Mouse (Mus musculus): ENCODE data around the gene Atoh7. TPM values are rescaled to one million over a fixed set of nuclear protein-coding genes. Genes with fewer than 3 reads are reported as not detected.

Gene Atoh7
- polyA plus RNA-seq, 1 experiment from 2014 or later: not detected

Other genes with a start within 250 kb of the Atoh7 start
- 32.0 and 35.0 TPM in 2 replicates for gene Tet1, start 190.7 kb upstream of the Atoh7 start, polyA plus RNA-seq (2014; fragmentation: Nextera tagmentation; extraction: Ambion mirVana)
- 14.8 and 14.9 TPM in 2 replicates for gene Slc25a16, start 179.0 kb upstream of the Atoh7 start, polyA plus RNA-seq (2014; fragmentation: Nextera tagmentation; extraction: Ambion mirVana)
- gene Dna2, start 152.6 kb upstream of the Atoh7 start, polyA plus RNA-seq (2014; fragmentation: Nextera tagmentation; extraction: Ambion mirVana): 13.3 and 13.7 TPM in 2 replicates
- gene Rufy2, start 119.4 kb upstream of the Atoh7 start, polyA plus RNA-seq (2014; fragmentation: Nextera tagmentation; extraction: Ambion mirVana): 15.5 and 15.8 TPM in 2 replicates
- 42.8 and 47.3 TPM in 2 replicates for gene Hnrnph3, start 75.4 kb upstream of the Atoh7 start, polyA plus RNA-seq (2014; fragmentation: Nextera tagmentation; extraction: Ambion mirVana)
- 0.46 and 1.3 TPM in 2 replicates for gene Pbld2, start 75.3 kb upstream of the Atoh7 start, polyA plus RNA-seq (2014; fragmentation: Nextera tagmentation; extraction: Ambion mirVana)
- gene Pbld1, start 39.5 kb upstream of the Atoh7 start, polyA plus RNA-seq (2014; fragmentation: Nextera tagmentation; extraction: Ambion mirVana): 0.66 and 0.68 TPM in 2 replicates
- 8.7 and 9.5 TPM in 2 replicates for gene Mypn, start 104.3 kb downstream of the Atoh7 start, polyA plus RNA-seq (2014; fragmentation: Nextera tagmentation; extraction: Ambion mirVana)
- gene Herc4, start 144.2 kb downstream of the Atoh7 start, polyA plus RNA-seq (2014; fragmentation: Nextera tagmentation; extraction: Ambion mirVana): 39.2 and 39.7 TPM in 2 replicates

All from heart, embryonic 14.5 days (tissue).